In the genomic region with DNA sequence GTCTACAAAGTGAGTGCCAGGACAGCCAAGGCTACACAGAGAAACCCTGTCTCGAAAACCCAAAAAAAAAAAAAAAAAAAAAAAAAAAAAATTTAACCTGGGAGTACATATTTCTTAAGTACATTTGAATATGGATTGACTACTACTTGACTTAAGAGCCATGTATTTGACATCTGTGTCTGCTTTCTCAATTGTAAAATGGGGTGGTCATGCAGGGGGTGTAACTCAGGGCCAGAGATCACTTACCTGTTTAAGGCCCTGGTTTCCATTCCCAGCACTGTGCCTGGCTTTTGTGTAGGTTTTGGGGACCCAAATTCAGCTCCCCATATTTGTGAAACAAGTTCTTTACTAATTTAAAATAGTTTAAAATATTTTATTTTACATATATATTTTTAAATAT, we compare ENCODE assay signal across 20 mouse cellular contexts. TPM values are rescaled to one million over a fixed set of nuclear protein-coding genes. Genes with fewer than 3 reads are reported as not detected.
A peak's percentile ranks its signal among the peaks of the same experiment; 100 is the strongest.
DNase-seq lines count a peak whose midpoint lies in the region; ATAC-seq and TF ChIP-seq lines count a peak whose summit lies in the region.
"Had no signal": no experiment of that assay in that cellular context is flagged by ENCODE, and none has a peak within 500 bp of the region (broad histone marks: within the 10 kb centered on the region; RNA-seq: fewer than 3 reads in every experiment).

No protein-coding gene starts in this region.

- no peaks in the 10 kb centered on the region for H3K9me3 ChIP-seq in midbrain, embryonic 11.5 days (ENCODE audit: control insufficient read depth, low read length)
- H3K9me3 ChIP-seq in midbrain, embryonic 13.5 days = no peaks in the 10 kb centered on the region
- no peaks in the 10 kb centered on the region for H3K9me3 ChIP-seq in ES-E14 (ENCODE audit: control insufficient read depth, insufficient read depth, low read depth, low read length)
- H3K9me3 ChIP-seq: G1E had no signal

- H3K4me3 ChIP-seq in midbrain, embryonic 11.5 days (ENCODE audit: low read depth, low read length) = no peak overlapping the region
- H3K4me3 ChIP-seq in midbrain, embryonic 13.5 days (replicated peaks) = no peak overlapping the region
- H3K4me3 ChIP-seq in ES-E14 (ENCODE audit: insufficient read depth in 1 of 2, low read depth in 1 of 2, low read length in 2 of 2, poor library complexity in 1 of 2, severe bottlenecking in 1 of 2) = no peak overlapping the region

- WGBS in midbrain, embryonic 11.5 days = 60% methylated on average over 1 of the region's 1 CpGs
- WGBS in midbrain, embryonic 13.5 days = 80% methylated on average over 1 of the region's 1 CpGs

- no peaks in the 10 kb centered on the region for H3K36me3 ChIP-seq in midbrain, embryonic 11.5 days (ENCODE audit: control insufficient read depth, insufficient read depth, low read length)
- no peaks in the 10 kb centered on the region for H3K36me3 ChIP-seq in midbrain, embryonic 13.5 days
- H3K36me3 ChIP-seq in ES-E14 (ENCODE audit: control insufficient read depth, insufficient read depth, low read length, poor library complexity, severe bottlenecking) = no peaks in the 10 kb centered on the region
- H3K36me3 ChIP-seq: G1E had no signal

- H3K4me1 ChIP-seq in midbrain, embryonic 11.5 days (ENCODE audit: control insufficient read depth, insufficient read depth, low read length) = no peaks in the 10 kb centered on the region
- no peaks in the 10 kb centered on the region for H3K4me1 ChIP-seq in midbrain, embryonic 13.5 days (replicated peaks)
- H3K4me1 ChIP-seq in ES-E14 (ENCODE audit: control insufficient read depth in 2 of 2, insufficient read depth in 2 of 2, low read length in 2 of 2, poor library complexity in 1 of 2) = 0 out of 4 replicates have a peak, but pooled peaks cover 0 to 1% of the 10 kb centered on the region in 2 experiments

- no peaks in the 10 kb centered on the region for H3K27me3 ChIP-seq in midbrain, embryonic 11.5 days (ENCODE audit: control insufficient read depth, insufficient read depth, low read length)
- H3K27me3 ChIP-seq in midbrain, embryonic 13.5 days = no peaks in the 10 kb centered on the region
- H3K27me3 ChIP-seq: CH12.LX, Patski had no signal

- DNase-seq in midbrain, embryonic 11.5 days (ENCODE audit: low spot score, missing footprints) = peak; percentile 80
- no peak for DNase-seq in ES-E14 (ENCODE audit: low read depth, low spot score)
- DNase-seq: adrenal gland, adult 2 months; adrenal gland, adult 8-10 months; adrenal gland, postnatal 10 days; adrenal gland, postnatal 14 days; adrenal gland, postnatal 25 days; adrenal gland, postnatal 36 days; B cell, adult 2 months; cerebellum, adult 11 months; cerebellum, adult 11-12 months; cerebellum, adult 18-20 months; cerebellum, adult 2 months had no signal

- H3K27ac ChIP-seq in midbrain, embryonic 11.5 days (ENCODE audit: low read depth, low read length) = no peak overlapping the region
- H3K27ac ChIP-seq in midbrain, embryonic 13.5 days = no peak overlapping the region
- H3K27ac ChIP-seq in ES-E14 (ENCODE audit: insufficient read depth, low read depth, low read length, poor library complexity, severe bottlenecking) = no peak overlapping the region

- no peak for ATAC-seq in midbrain, embryonic 11.5 days (ENCODE audit: low FRiP score)
- ATAC-seq in midbrain, embryonic 13.5 days = no peak
- no peak for ATAC-seq in granulocyte monocyte progenitor cell, adult 5-6 weeks (replicated peaks; ENCODE audit: poor library complexity, severe bottlenecking)
- ATAC-seq: activated CD4-positive, CD25-positive, alpha-beta regulatory T cell, adult 4 months; CD4-positive, CD25-positive, alpha-beta regulatory T cell, adult 4 months; Patski had no signal

- no peak overlapping the region for H3K4me2 ChIP-seq in midbrain, embryonic 11.5 days
- H3K4me2 ChIP-seq in midbrain, embryonic 13.5 days (replicated peaks) = no peak overlapping the region

- in situ Hi-C loops in ES-E14 (cut with MboI; ENCODE audit: low sequenced_read_pairs in 2 of 2, unreplicated experiment in 2 of 2) = no loop called here

- no peak overlapping the region for H3K9ac ChIP-seq in midbrain, embryonic 11.5 days (ENCODE audit: low read length)
- H3K9ac ChIP-seq in midbrain, embryonic 13.5 days (replicated peaks) = no peak overlapping the region
- H3K9ac ChIP-seq in ES-E14 (ENCODE audit: insufficient read depth, low read depth, low read length, poor library complexity, severe bottlenecking) = no peak overlapping the region

TF ChIP-seq in ES-E14, 5 proteins besides CTCF, POLR2A, EP300 and RAD21:
- TF ChIP-seq ZC3H11A (IDR thresholded peaks at IDR 0.05; ENCODE audit: borderline replicate concordance, low read depth, low read length) (no peak), HCFC1 (IDR thresholded peaks at IDR 0.05; ENCODE audit: borderline replicate concordance, insufficient read depth, low read length) (no peak), CHD2 (IDR thresholded peaks at IDR 0.05; ENCODE audit: low read depth, low read length) (no peak), MAFK (IDR thresholded peaks at IDR 0.05; ENCODE audit: insufficient read depth, low read depth, low read length) (no peak), ZNF384 (IDR thresholded peaks at IDR 0.05; ENCODE audit: low read depth, low read length) (peak; percentile 70)

RNA-seq across cellular contexts. Expression of a gene that starts 33.7 kb away (rescaled TPM):
- 0.57 and 0.60 TPM in 2 replicates for polyA plus RNA-seq in midbrain, embryonic 11.5 days (2014; fragmentation: Nextera tagmentation; extraction: Ambion mirVana)
- 0.34 and 0.45 TPM in 2 replicates for polyA plus RNA-seq in midbrain, embryonic 13.5 days (2015; fragmentation: Nextera tagmentation; extraction: Ambion mirVana)
- total RNA-seq in ES-E14 (2012; rRNA removed) = 0.80 and 0.85 TPM in 2 replicates
- 0.28 and 1.8 TPM in 2 replicates for total RNA-seq in granulocyte monocyte progenitor cell, adult 5-6 weeks (2014; fragmentation: Nextera tagmentation)
- total RNA-seq in granulocyte monocyte progenitor cell, adult 5-6 weeks (2017) = 0.31 and 0.52 TPM in 2 replicates
- polyA plus RNA-seq: G1E had no signal
